Mouse (Mus musculus): Measurements from ENCODE around the gene Cd63. TPM values are rescaled to one million over a fixed set of nuclear protein-coding genes. Genes with fewer than 3 reads are reported as not detected.

Gene Cd63
- polyA plus RNA-seq, 1 experiment from 2014 or later = 229 TPM

DNA sequence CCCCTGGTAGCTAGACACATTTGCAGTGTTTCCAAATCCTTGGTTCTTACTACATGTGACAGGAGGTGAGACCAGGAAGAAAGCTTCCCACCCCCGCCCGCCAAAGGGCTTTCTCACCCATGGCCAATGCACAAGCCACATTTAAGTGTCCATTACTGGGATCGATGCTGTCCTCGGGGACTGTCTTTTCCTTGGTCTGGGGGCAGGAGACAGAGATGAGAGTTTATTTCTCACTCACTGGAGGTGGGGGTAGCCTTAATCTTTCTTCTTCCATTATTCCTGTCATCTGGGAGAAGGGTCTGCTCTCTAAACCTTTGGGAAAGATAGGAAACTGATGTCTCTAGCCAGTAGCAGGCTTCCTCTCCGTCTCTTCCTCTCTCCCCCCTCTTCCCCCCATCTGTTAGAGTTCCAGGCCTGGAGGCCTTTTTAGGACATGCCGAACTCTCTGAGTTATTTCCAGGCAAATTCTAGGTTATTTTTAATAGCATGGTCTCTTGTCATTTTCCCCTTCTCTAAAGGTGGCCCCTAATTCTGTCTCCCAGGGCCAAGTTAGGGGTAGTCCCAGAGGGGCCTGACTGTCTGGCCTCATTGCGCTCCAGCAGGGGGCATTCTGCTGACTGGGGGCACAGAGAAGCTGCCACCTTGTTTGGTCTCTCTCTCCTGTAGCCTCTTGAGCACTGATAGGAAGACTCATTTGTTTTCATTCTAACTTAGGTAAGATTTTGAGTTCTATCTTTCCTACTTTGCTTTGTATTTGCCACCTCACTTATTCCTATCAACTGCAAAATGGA lies 34.4 kb downstream of the Cd63 start:
- H3K27me3 ChIP-seq = peaks cover 66% of the 10 kb centered on the region
- no peaks in the 10 kb centered on the region for H3K9me3 ChIP-seq
- peak overlapping the region; percentile 47; the same call in 1 of the 2 replicates for H3K4me3 ChIP-seq
- peaks cover 16% of the 10 kb centered on the region for H3K4me1 ChIP-seq (replicated peaks)
- 66% methylated on average over 7 of the region's 7 CpGs for whole genome bisulfite sequencing
- no peak for ATAC-seq (ENCODE audit: low FRiP score)
- no peak overlapping the region for H3K9ac ChIP-seq
- no peaks in the 10 kb centered on the region for H3K36me3 ChIP-seq
- peak overlapping the region; percentile 78; the same call in 1 of the 2 replicates for H3K4me2 ChIP-seq
- no peak overlapping the region for H3K27ac ChIP-seq

DNA sequence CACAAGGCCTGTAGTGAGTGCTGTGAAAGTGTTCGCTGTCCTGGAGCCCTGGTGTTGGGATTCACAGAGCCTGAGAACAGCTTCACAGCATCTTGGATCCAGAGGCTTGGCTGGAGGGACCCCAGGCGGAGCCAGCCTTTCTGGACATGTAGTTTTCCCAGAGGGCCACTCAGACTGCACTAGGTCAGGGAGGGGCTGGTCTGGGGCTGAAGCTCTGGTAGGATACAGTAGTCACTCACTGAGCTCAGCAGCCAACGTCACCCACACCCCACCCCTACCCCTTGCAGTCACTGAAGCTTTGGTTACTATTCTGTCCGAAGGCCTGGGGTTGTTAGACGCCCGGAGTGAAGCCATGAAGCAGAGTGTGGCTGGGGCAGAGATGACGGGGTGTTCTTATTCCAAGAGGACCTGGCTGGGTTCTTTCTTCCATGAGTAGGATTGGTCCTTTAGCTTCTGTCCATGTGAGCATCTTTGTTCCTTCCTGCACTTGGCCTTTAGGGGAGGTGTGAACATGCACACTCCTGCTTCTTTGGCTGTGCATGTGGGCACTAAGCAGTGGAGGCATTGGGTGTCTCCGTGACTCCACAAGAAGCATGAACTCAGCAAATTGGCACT lies 35.1 kb downstream of the Cd63 start:
- Histone ChIP-seq H3K4me1 (replicated peaks) (peaks cover 16% of the 10 kb centered on the region), H3K27me3 (peaks cover 59% of the 10 kb centered on the region), H3K4me2 (peak overlapping the region; percentile 22), H3K4me3 (no peak overlapping the region), H3K27ac (no peak overlapping the region), H3K9ac (no peak overlapping the region), H3K9me3 (no peaks in the 10 kb centered on the region), H3K36me3 (no peaks in the 10 kb centered on the region)
- WGBS = 71% methylated on average over 8 of the region's 8 CpGs
- ATAC-seq (ENCODE audit: low FRiP score) = no peak

DNA sequence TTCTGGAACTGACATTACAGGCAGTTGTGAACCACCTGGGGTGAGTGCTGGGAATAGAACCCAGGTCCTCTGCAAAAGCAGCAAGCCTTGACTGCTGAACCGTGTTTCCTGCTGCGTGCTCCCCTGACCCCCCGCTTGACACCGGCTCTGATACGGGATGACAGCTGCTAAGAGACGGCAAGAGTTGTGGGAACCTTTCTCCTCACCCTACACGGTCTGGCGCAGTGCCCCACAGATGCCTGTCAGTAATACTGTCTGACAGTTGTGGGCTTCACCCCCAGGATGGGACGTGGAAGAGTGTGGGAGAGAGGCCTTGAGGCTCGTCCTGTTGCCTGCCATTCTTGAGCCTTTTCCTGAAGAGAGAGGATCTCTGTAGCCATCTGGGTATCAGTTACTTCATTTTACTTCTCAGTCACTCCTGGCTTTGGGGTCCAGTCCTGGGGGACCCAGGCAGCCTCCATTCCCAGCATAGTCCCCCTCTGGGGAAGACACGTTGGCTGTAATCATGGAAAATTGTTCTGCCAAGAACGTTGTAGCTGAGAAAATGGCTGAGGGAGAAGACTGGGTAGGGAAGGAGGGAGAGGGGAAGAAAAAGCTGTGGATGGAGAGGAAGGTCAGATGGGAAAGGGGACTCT lies 37.1 kb downstream of the Cd63 start:
- no peak overlapping the region for H3K4me2 ChIP-seq
- ATAC-seq (ENCODE audit: low FRiP score) = no peak

DNA sequence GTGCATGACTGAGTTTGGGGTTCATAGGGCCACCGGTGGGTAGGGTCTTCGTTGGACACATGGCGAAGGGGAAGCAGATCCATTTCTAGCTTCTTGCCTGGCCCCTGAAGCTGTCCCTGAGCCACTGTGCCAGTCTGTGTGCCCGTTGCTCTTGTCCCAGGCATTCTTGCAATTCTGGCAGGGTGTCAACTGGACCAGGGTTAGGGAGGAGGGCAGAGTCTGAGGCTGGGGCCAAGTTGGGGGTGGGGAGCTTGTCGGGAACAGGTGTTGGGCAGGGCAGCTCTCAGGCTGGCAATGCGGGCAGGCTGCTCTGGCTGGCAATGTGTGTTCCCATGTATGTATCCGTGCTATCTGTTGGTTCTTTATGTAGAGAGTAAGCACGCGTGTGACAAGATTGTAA lies 37.7 kb downstream of the Cd63 start:
- ATAC-seq (ENCODE audit: low FRiP score) = no peak
- peaks cover 12% of the 10 kb centered on the region for H3K4me1 ChIP-seq (replicated peaks)
- H3K27ac ChIP-seq = no peak overlapping the region
- no peak overlapping the region for H3K4me3 ChIP-seq
- H3K27me3 ChIP-seq = peaks cover 34% of the 10 kb centered on the region
- 87% methylated on average over 9 of the region's 9 CpGs for WGBS
- no peaks in the 10 kb centered on the region for H3K36me3 ChIP-seq
- H3K4me2 ChIP-seq = no peak overlapping the region
- H3K9ac ChIP-seq = no peak overlapping the region
- H3K9me3 ChIP-seq = no peaks in the 10 kb centered on the region

More for the DNA sequence above, 37.1 kb downstream of the Cd63 start:
- Histone ChIP-seq H3K4me1 (replicated peaks) (peaks cover 16% of the 10 kb centered on the region), H3K27me3 (peaks cover 40% of the 10 kb centered on the region), H3K27ac (no peak overlapping the region), H3K4me3 (no peak overlapping the region), H3K9me3 (no peaks in the 10 kb centered on the region), H3K9ac (no peak overlapping the region), H3K36me3 (no peaks in the 10 kb centered on the region)
- WGBS = 79% methylated on average over 12 of the region's 12 CpGs

DNA sequence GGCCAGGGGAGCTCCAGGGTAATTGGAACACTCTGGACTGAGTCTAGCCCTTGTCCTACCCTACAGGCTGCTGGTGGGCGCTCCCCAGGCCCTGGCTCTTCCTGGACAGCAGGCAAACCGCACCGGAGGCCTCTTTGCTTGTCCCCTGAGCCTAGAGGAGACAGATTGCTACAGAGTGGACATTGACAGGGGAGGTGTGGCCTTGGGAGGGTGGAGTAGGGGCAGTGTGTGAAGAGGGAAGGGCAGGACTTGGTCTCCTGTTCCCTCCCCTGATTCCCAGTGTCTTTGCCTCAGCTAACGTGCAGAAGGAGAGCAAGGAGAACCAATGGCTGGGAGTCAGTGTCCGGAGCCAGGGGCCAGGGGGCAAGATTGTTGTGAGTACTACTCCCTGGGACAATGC lies 38.2 kb downstream of the Cd63 start:
- H3K4me2 ChIP-seq = no peak overlapping the region
- no peaks in the 10 kb centered on the region for H3K9me3 ChIP-seq
- H3K4me1 ChIP-seq (replicated peaks) = peaks cover 7% of the 10 kb centered on the region
- H3K4me3 ChIP-seq = no peak overlapping the region
- no peak for ATAC-seq (ENCODE audit: low FRiP score)
- H3K27me3 ChIP-seq = peaks cover 30% of the 10 kb centered on the region
- H3K9ac ChIP-seq = no peak overlapping the region
- 62% methylated on average over 5 of the region's 5 CpGs for WGBS
- no peak overlapping the region for H3K27ac ChIP-seq
- no peaks in the 10 kb centered on the region for H3K36me3 ChIP-seq

DNA sequence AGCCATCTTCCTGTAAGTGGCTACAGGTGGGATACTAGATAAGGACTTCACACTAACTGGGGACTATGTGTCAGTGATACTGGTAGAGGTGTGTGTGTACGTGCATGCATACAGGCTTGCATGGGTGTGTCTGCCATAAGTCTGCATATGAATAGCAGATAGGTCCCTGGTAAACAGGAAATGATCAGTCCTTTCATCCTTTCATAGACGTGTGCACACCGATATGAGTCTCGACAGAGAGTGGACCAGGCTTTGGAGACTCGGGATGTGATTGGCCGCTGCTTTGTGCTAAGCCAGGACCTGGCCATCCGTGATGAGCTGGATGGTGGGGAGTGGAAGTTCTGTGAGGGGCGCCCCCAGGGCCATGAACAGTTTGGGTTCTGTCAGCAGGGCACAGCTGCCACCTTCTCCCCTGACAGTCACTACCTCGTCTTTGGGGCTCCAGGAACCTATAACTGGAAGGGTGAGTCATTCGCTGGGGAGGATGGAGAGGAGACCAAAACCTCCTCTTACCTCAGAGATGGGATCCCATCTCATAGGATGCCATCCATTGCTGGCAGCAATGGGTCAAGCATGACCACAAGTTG lies 39.8 kb downstream of the Cd63 start:
- Histone ChIP-seq H3K4me2 (no peak overlapping the region), H3K4me3 (no peak overlapping the region), H3K27ac (no peak overlapping the region), H3K27me3 (peaks cover 17% of the 10 kb centered on the region), H3K9ac (no peak overlapping the region), H3K36me3 (no peaks in the 10 kb centered on the region), H3K4me1 (replicated peaks) (no peaks in the 10 kb centered on the region), H3K9me3 (no peaks in the 10 kb centered on the region)
- WGBS = 86% methylated on average over 10 of the region's 10 CpGs
- no peak for ATAC-seq (ENCODE audit: low FRiP score)

DNA sequence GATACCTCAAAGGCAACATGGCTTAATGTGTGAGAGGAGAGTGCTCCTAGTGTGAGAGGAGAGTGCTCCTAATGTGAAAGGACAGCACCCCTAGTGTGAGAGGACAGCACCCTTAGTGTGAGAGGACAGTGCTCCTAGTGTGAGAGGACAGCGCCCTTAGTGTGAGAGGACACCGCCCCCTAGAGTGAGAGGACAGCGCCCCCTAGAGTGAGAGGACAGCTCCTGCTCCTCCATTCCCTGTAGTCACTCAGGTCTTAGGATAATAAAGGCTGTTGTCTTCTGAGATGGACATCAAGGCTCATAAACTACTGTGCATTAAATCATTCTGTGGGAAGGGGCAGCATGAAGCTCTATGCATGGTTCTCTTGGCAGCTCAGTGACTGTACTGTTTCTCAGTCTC lies 44.9 kb downstream of the Cd63 start:
- H3K27me3 ChIP-seq = peaks cover 4% of the 10 kb centered on the region; the same call in 1 of the 2 replicates
- ATAC-seq (ENCODE audit: low FRiP score) = no peak
- H3K4me2 ChIP-seq = no peak overlapping the region
- H3K4me3 ChIP-seq = no peak overlapping the region
- WGBS = 17% methylated on average over 3 of the region's 3 CpGs
- H3K9ac ChIP-seq = no peak overlapping the region
- H3K4me1 ChIP-seq (replicated peaks) = no peaks in the 10 kb centered on the region
- H3K27ac ChIP-seq = no peak overlapping the region
- no peaks in the 10 kb centered on the region for H3K36me3 ChIP-seq
- H3K9me3 ChIP-seq = no peaks in the 10 kb centered on the region

DNA sequence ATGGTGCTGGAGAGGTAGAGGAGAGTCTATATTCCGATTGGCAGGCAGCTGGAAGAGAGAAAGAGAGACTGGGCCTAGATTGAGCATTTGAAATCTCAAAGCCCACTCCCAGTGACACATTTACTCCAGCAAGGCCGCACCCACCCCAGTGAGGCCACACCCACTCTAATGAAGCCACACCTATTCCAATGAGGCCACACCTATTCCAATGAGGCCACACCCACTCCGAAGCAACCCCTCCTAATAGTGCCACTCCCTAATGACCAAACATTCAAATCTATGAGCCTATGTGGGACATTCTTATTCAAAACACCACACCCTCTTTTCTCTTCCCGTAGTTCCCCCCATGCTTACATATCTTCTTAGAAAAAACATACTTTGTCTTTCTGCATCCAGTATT lies 46.7 kb downstream of the Cd63 start:
- H3K9me3 ChIP-seq = no peaks in the 10 kb centered on the region
- no peak overlapping the region for H3K4me2 ChIP-seq
- peaks cover 4% of the 10 kb centered on the region; the same call in 1 of the 2 replicates for H3K27me3 ChIP-seq
- 96% methylated on average over 4 of the region's 4 CpGs for WGBS
- no peak for ATAC-seq (ENCODE audit: low FRiP score)
- H3K27ac ChIP-seq = no peak overlapping the region
- no peaks in the 10 kb centered on the region for H3K4me1 ChIP-seq (replicated peaks)
- no peak overlapping the region for H3K9ac ChIP-seq
- no peaks in the 10 kb centered on the region for H3K36me3 ChIP-seq
- no peak overlapping the region for H3K4me3 ChIP-seq

DNA sequence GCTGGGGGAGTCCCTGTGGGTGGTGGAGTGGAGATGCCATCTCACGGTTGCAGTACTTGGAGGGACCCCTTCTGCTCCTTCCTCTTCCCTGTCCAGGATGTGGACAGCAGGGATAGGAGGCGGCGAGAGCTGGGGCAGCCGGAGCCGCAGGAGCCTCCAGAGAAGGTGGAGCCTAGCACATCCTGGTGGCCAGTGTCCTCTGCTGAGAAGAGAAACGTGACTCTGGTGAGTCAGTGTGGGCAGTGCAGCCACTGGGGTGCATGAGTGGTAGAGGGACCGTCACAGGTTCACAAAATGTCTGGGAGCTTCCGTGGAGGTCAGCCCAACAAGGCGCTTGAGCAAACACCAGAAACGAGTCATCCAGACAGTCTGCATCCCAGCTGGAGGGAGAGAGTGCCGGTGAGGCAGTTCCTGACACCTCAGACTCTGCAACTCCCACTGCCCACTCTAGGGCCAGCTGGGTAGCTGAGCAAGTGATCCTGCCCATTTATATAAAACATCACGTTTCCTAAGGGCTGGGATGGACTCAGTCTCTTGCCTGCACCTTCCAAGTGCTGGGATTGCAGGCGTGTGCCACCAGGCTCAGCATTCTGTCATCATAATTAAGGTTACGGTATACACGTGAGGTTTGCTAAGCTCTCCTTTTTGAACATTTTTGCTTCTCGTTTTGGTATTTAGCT lies 49.6 kb downstream of the Cd63 start:
- H3K4me1 ChIP-seq (replicated peaks) = no peaks in the 10 kb centered on the region
- H3K36me3 ChIP-seq = no peaks in the 10 kb centered on the region
- no peaks in the 10 kb centered on the region for H3K9me3 ChIP-seq
- no peak overlapping the region for H3K4me2 ChIP-seq
- H3K27ac ChIP-seq = no peak overlapping the region
- no peak overlapping the region for H3K9ac ChIP-seq
- 70% methylated on average over 16 of the region's 16 CpGs for WGBS
- ATAC-seq (ENCODE audit: low FRiP score) = no peak
- H3K4me3 ChIP-seq = no peak overlapping the region
- no peaks in the 10 kb centered on the region for H3K27me3 ChIP-seq

DNA sequence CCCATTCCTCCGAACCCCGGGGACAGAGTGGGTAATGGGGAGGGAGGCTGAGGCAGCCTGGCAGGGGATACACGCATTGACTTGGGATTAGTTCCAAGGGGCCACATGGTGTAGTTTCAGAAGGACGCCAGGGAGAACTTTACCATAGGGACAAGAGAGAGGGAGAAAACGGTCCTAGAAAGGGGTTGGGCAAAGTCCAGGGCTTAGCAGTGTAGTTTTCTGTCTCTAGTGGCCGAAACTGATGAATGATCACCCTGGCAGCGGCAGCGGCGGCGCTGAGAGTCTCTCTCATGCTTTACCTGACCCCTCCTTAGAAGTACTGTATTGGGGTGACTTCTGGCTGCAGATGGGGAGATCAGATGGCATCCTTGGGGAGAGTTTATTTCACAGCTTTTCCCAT lies 57.6 kb downstream of the Cd63 start:
- Histone ChIP-seq H3K4me1 (replicated peaks) (no peaks in the 10 kb centered on the region), H3K36me3 (no peaks in the 10 kb centered on the region), H3K4me3 (no peak overlapping the region), H3K27ac (no peak overlapping the region), H3K9me3 (no peaks in the 10 kb centered on the region), H3K27me3 (no peaks in the 10 kb centered on the region), H3K9ac (no peak overlapping the region), H3K4me2 (no peak overlapping the region)
- 85% methylated on average over 10 of the region's 10 CpGs for WGBS
- ATAC-seq (ENCODE audit: low FRiP score) = no peak

DNA sequence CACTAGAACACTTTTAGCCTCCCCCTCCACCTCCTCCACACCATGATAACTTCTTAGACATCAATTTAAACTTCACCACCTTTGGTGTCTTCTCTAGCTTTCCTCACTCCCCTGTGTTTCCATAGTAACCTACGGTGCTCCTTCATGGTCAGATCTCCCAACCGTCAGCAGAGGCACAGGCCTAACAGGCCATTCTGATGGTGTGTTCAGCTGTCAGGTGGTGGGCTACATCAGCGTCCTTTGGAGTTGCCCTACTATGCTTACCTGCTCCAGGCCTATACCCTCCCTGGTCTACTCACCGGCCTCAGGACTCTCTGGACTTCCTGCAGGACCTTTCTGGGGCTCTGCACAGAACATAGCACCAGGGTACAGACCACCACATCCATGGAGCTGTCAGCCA lies 59.4 kb downstream of the Cd63 start:
- Histone ChIP-seq H3K36me3 (no peaks in the 10 kb centered on the region), H3K27me3 (no peaks in the 10 kb centered on the region), H3K9me3 (no peaks in the 10 kb centered on the region), H3K4me2 (no peak overlapping the region), H3K9ac (no peak overlapping the region), H3K27ac (no peak overlapping the region), H3K4me3 (no peak overlapping the region), H3K4me1 (replicated peaks) (no peaks in the 10 kb centered on the region)
- no peak for ATAC-seq (ENCODE audit: low FRiP score)
- 78% methylated on average over 4 of the region's 4 CpGs for WGBS

Measured in hindbrain, embryonic 13.5 days (tissue).